Mouse (Mus musculus) kidney, adult 11 months (tissue): Measurements from ENCODE around the gene Aspm.

Source experiments
- DNase-seq: peaks from one replicate; pipeline ENCODE4 v3.0.0; 2022

The Aspm gene

DNA sequence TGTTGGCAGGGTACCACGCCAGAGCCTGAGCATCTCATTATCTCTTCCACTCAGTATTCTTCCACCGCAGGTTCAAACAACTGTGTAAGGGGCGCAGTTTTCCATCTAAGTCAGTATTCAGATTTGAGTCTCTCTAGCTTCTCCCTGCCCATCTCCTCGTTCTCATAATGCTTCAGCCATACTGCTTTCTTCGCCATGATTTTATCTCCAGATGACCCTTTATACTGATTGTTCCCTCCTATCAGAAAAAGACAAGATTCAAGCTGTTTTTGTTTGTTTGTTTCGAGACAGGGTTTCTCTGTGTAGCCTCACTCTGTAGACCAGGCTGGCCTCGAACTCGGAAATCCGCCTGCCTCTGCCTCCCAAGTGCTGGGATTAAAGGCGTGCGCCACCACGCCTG is 60.0 kb downstream of the Aspm start:
- DNase-seq: no peak
